In genomic region chr11:93683691-93684090, GRCm38 (mm10) we compare ENCODE assay signal across 31 mouse cellular contexts.
A peak's percentile ranks its signal among the peaks of the same experiment; 100 is the strongest.
DNase-seq lines count a peak whose midpoint lies in the region; ATAC-seq and TF ChIP-seq lines count a peak whose summit lies in the region.
"Had no signal": no experiment of that assay in that cellular context is flagged by ENCODE, and none has a peak within 500 bp of the region (broad histone marks: within the 10 kb centered on the region; RNA-seq: fewer than 3 reads in every experiment).

No protein-coding gene starts in this region.

- ATAC-seq in embryonic facial prominence, embryonic 14.5 days (ENCODE audit: low read depth), result no peak
- ATAC-seq: activated CD4-positive, CD25-positive, alpha-beta regulatory T cell, adult 4 months; hindbrain, postnatal 0 days; liver, embryonic 12.5 days; liver, postnatal 0 days had no signal

- no peaks in the 10 kb centered on the region for H3K27me3 ChIP-seq in embryonic facial prominence, embryonic 14.5 days (replicated peaks; ENCODE audit: control insufficient read depth, insufficient read depth, low read length)
- H3K27me3 ChIP-seq in embryonic facial prominence, embryonic 10.5 days (replicated peaks; ENCODE audit: low read depth, poor library complexity, severe bottlenecking), result no peaks in the 10 kb centered on the region
- H3K27me3 ChIP-seq: embryonic facial prominence, embryonic 15.5 days; forebrain, embryonic 12.5 days; hindbrain, embryonic 12.5 days; liver, embryonic 12.5 days; megakaryocyte, embryonic 14.5 days; midbrain, embryonic 12.5 days; neural tube, embryonic 12.5 days had no signal

- no peak for TF ChIP-seq CTCF in brain, embryonic 14.5 days (IDR thresholded peaks at IDR 0.05; ENCODE audit: borderline replicate concordance, extremely low read depth, insufficient read depth, insufficient read length)

- DNase-seq in embryonic facial prominence, embryonic 14.5 days (ENCODE audit: low spot score), result peak; percentile 23
- DNase-seq in embryonic facial prominence, embryonic 10.5 days (ENCODE audit: low spot score), result no peak
- DNase-seq in adrenal gland, postnatal 14 days, result peak; percentile 16
- DNase-seq in brain, embryonic 14.5 days (ENCODE audit: low read depth), result peak; percentile 9
- DNase-seq in frontal cortex, adult 2 months (ENCODE audit: extremely low spot score in 1 of 2, low spot score in 1 of 2), result no peak
- no peak for DNase-seq in cerebellum, postnatal 4 days (ENCODE audit: low spot score in 2 of 2)
- DNase-seq: B cell, adult 2 months; cerebellum, adult 2 months; cerebellum, postnatal 14 days; embryo, embryonic 11 days; gastrocnemius, adult 2 months; gastrocnemius, postnatal 36 days; heart, adult 18-20 months; heart, postnatal 36 days; kidney, adult 11 months; kidney, postnatal 14 days; liver, postnatal 0 days; lung, postnatal 36 days; thymus, postnatal 4 days had no signal

- H3K9ac ChIP-seq in embryonic facial prominence, embryonic 14.5 days (ENCODE audit: low read depth, low read length), result no peak overlapping the region
- H3K9ac ChIP-seq: embryonic facial prominence, embryonic 15.5 days; forebrain, embryonic 12.5 days; hindbrain, embryonic 12.5 days; liver, embryonic 12.5 days; liver, postnatal 0 days; midbrain, embryonic 12.5 days; neural tube, embryonic 12.5 days had no signal

- no peaks in the 10 kb centered on the region for H3K36me3 ChIP-seq in embryonic facial prominence, embryonic 14.5 days (ENCODE audit: control insufficient read depth, insufficient read depth, low read length)
- H3K36me3 ChIP-seq in embryonic facial prominence, embryonic 10.5 days (replicated peaks), result no peaks in the 10 kb centered on the region
- H3K36me3 ChIP-seq: embryonic facial prominence, embryonic 15.5 days; forebrain, embryonic 12.5 days; hindbrain, embryonic 12.5 days; liver, embryonic 12.5 days; midbrain, embryonic 12.5 days; neural tube, embryonic 12.5 days had no signal

- no peaks in the 10 kb centered on the region for H3K4me1 ChIP-seq in embryonic facial prominence, embryonic 14.5 days (ENCODE audit: control insufficient read depth, insufficient read depth, low read length)
- no peaks in the 10 kb centered on the region for H3K4me1 ChIP-seq in embryonic facial prominence, embryonic 10.5 days
- H3K4me1 ChIP-seq: embryonic facial prominence, embryonic 15.5 days; forebrain, embryonic 12.5 days; hindbrain, embryonic 12.5 days; liver, embryonic 12.5 days; megakaryocyte, embryonic 14.5 days; midbrain, embryonic 12.5 days; neural tube, embryonic 12.5 days had no signal

- H3K4me3 ChIP-seq in embryonic facial prominence, embryonic 14.5 days (ENCODE audit: low read depth, low read length), result no peak overlapping the region
- no peak overlapping the region for H3K4me3 ChIP-seq in embryonic facial prominence, embryonic 10.5 days
- H3K4me3 ChIP-seq: embryonic facial prominence, embryonic 15.5 days; forebrain, embryonic 12.5 days; gastrocnemius, adult 2 months; hindbrain, embryonic 12.5 days; left cerebral cortex, adult 2 months; liver, embryonic 12.5 days; megakaryocyte, embryonic 14.5 days; midbrain, embryonic 12.5 days; myocyte; neural tube, embryonic 12.5 days had no signal

- H3K9me3 ChIP-seq in embryonic facial prominence, embryonic 14.5 days (ENCODE audit: control insufficient read depth, low read length), result no peaks in the 10 kb centered on the region
- H3K9me3 ChIP-seq in embryonic facial prominence, embryonic 10.5 days, result no peaks in the 10 kb centered on the region
- H3K9me3 ChIP-seq: embryonic facial prominence, embryonic 15.5 days; hindbrain, embryonic 12.5 days; liver, embryonic 12.5 days; megakaryocyte, embryonic 14.5 days; midbrain, embryonic 12.5 days; neural tube, embryonic 12.5 days had no signal

- H3K4me2 ChIP-seq in embryonic facial prominence, embryonic 14.5 days (ENCODE audit: low read depth, low read length), result no peak overlapping the region
- H3K4me2 ChIP-seq: embryonic facial prominence, embryonic 15.5 days; forebrain, embryonic 12.5 days; heart, embryonic 11.5 days; hindbrain, embryonic 12.5 days; liver, embryonic 12.5 days; midbrain, embryonic 12.5 days; neural tube, embryonic 12.5 days had no signal

- H3K27ac ChIP-seq in embryonic facial prominence, embryonic 14.5 days (replicated peaks; ENCODE audit: low read depth, low read length), result no peak overlapping the region
- H3K27ac ChIP-seq in embryonic facial prominence, embryonic 10.5 days (replicated peaks), result no peak overlapping the region
- H3K27ac ChIP-seq: embryonic facial prominence, embryonic 15.5 days; forebrain, embryonic 12.5 days; gastrocnemius, adult 2 months; hindbrain, embryonic 12.5 days; hindbrain, postnatal 0 days; left cerebral cortex, adult 2 months; liver, embryonic 12.5 days; midbrain, embryonic 12.5 days; neural tube, embryonic 12.5 days had no signal

- TF ChIP-seq POLR2A in brain, embryonic 14.5 days (IDR thresholded peaks at IDR 0.05; ENCODE audit: borderline replicate concordance, extremely low read depth, insufficient read depth, insufficient read length, poor library complexity, severe bottlenecking), result no peak

- WGBS in embryonic facial prominence, embryonic 14.5 days, result 60% methylated on average over 5 of the region's 5 CpGs
- WGBS in embryonic facial prominence, embryonic 10.5 days, result 80% methylated on average over 5 of the region's 5 CpGs

Comparison
In these comparisons a context has a peak if more than half of its experiments do, and no peak if none do; other contexts are left out.
1. DNase-seq: peak in embryonic facial prominence, embryonic 14.5 days (single experiment), adrenal gland, postnatal 14 days (single experiment) and brain, embryonic 14.5 days (single experiment); none in embryonic facial prominence, embryonic 10.5 days (single experiment), frontal cortex, adult 2 months (0 of 2) and cerebellum, postnatal 4 days (0 of 2).